Mouse (Mus musculus): Measurements from ENCODE around the gene 4930404H24Rik. TPM values are rescaled to one million over a fixed set of nuclear protein-coding genes. Genes with fewer than 3 reads are reported as not detected.

The 4930404H24Rik gene
- total RNA-seq, 2 experiments from 2014 or later = not detected

DNA sequence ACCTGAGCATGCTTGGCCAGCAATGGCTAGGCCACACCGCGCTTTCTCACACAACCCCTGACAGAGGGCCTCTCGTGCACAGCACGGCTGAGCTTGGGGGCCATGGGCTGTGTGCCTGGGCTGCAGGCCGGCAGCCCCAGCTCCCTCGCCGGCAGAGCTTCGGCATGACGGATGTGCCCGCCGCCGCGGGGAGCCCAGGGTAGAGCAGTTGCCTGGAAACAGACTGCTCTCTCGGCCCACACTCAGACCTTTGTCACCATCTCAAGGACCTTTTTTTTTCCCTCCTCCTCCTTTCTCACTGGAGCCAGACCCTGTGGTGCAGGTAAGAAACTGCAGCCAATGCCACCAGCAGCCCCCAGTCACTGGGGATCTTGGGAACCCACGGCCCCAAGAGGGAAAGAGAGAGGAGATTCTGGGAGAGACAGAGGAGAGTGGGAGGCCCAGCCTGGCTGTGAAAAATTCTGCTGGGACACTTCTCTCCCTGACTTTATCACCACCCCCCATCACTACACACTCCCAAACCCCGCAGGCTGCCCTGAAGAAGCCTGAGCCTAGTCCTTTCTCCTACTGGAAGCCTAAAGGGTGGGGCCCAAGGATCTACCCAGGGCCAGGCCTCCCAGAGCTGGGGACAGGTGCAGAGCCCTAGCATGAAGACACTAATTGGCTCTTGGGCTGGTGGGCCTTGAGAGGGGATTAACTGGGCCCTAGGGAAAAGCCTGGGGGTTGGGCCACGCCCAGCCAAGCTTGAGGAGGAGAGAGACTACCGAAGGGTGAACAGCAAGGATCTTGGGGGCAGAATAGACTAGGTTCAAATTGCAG, 16.8 kb downstream of the 4930404H24Rik start:
- DNase-seq (ENCODE audit: low spot score in 2 of 2) = no peak

DNA sequence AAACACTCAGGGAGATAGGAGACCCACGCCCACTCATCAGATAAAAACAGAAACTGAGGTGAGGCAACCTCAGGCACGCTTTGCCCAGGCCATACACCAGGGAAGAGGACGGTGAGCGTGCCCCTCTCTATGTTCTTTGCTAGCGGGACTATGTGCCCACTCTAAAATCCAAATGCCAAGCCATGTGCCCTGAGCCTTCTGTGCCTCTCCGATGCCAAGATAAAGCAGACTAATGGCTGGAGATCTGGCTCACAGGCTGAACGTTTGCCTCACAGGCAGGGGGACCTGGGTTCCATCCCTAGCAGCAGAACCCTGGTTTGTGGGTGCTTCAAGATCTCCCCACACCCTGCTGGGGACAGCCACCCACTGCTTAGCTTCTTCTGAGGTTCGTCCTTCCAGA, 17.5 kb downstream of the 4930404H24Rik start:
- no peak for DNase-seq (ENCODE audit: low spot score in 2 of 2)

DNA sequence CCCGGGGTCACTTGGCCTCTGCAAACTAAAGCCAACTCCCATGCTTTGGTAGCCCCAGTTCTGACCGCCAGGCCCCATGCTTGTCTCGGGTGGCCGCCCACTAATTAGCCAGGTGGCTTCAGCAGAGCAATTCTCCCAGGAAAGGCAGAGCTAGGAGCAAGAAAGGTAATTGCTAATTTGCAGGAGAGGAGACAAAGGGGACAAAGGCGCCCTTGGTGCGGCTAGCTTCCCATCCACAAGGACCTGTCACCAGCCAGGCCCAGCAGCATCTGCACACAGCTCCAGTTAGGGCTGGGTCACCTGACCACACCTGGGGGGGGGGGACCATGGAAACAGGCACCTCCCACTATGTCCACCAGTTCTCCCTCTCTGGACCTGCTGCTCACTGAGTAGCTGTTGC, 19.0 kb downstream of the 4930404H24Rik start:
- no peak for DNase-seq (ENCODE audit: low spot score in 2 of 2)

DNA sequence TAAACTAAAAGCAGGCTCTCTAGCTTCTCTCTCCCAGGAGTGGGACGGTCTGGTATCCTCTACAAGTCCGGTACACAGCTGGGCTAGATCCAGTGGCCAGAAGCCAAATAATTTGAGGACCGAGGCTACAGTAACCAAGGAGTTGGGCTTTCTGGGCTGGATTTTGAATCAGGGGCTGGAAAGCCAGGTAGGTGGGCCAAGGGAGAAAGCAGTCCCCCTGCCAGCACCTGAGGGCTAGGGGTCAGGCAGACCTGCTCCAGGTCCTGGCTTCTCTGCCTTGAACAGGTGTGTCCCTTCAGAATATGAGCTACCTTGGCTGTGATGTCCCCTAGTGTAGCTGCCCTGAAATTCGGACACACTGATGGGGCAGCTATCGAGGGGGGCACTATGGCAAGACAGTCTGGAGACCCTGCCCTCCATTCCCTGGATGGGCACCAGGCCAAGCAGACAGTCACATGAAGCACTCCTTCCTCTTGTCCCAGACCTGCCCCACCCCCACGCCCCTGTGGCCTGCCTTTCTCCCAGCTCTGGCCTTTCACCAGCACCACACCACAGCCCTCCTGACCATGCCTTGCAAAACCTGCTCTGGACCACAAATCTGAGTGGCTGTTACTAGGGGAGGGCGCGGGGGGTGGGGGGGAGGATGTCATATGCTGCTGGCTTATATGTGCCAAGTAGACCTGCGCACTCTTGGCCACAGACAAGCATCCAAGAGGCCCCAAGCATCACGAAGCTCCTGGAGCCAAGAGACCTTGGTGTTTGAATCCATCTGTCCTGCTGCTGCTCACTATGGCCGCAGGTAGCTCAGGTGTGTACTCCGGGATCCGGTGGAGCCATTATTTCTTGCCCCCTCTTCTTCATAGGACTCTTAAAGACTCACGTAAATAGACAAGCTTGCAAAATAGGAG, 20.1 kb downstream of the 4930404H24Rik start:
- DNase-seq (ENCODE audit: low spot score in 2 of 2) = no peak

DNA sequence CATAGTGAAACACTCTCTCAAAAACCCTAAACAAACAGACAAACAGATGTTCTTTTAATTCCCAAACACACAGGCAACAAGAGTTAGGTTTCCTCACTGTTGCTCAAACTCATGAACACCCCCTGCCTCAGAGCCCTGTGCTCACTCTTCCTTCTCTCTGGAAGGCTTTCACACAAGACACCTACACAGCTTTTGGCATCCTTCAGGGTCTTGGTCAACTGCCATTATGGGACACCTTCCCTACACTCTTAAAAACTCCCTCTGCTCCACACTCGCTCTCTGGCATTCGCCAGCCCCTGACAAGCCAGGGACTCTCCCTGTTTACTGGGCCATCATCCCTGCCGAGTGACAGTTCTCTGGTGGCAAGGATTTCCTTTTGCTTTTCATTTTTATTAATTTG, 21.4 kb downstream of the 4930404H24Rik start:
- no peak for DNase-seq (ENCODE audit: low spot score in 2 of 2)

DNA sequence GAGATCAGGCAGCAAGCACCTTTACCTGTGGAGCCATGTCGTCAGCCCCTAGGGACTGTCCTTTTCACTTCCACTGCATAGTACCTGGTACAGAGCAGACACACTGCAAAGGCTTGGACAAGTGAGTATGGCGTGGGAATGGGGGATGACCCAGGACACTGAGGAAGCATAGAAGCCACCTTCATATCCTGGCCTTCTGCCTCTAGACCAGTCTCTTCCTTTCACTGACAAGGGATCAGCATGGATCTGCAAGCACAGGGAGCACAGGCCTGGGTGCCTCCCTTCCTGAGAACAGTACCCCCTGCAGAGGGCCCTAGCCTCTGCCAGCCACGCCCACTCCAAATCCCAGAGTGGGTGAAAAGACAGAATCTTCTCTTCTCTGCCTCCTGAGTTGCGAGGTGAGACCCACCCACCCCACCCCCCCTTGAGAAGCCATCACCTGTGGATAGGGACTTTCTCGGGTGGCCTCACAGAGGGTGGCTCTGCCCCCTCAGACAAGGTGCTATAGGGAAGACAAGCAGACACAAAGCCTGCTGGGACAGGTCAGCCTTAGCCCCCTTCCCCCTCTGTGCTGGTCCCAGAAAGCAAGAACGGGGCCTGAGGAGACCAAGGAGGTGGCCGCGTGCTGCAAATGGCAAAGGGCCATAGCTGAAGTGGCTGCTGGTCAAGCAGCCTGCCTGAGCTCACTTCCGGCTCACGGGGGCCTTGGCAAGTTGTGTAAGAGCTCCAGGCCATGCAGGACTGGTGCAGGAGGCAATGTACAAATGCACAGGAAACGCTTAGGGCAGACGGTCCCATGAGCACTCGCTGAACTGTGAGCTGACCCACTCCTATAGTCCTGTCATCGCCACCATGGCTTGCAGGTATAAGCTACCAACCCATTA, 22.1 kb downstream of the 4930404H24Rik start:
- no peak for DNase-seq (ENCODE audit: low spot score in 2 of 2)

DNA sequence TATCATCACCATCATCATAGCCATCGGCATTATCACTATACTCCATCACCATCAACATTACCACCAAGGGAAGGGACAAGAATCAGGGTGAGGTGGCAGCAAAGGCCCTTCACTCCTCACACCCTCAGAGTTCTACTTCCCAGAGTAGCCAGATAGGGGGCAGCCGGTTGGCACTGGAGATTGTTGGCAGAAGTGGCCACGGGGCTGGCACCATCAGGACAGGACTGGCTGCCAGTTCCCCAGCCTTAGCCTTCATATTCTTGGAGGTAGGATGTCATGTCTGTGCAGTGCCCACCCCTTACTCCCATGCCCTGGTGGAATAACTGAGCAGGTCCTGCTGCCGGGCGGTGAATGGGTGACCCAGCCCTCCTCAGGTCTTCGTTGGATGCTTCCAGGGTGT, 23.0 kb downstream of the 4930404H24Rik start:
- DNase-seq (ENCODE audit: low spot score in 2 of 2) = no peak

DNA sequence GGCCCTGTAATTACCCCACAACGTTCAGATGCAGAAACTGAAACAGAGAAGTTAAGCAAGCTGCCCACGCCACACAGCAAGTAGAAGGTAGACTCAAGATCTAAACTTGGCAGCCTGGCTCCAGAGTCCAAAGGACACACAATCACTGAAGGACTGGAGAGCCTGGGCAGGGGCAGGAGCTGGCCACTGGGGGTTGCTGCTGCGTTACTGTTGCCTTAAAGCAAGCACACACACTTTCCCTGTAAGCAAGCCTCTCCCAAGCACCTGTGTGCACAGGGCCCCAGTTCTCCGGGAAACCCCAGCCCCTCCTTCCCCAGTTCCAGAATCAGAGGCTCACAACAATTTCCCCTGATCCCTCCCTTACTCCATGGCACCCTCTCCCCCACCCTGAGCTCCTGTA, 24.4 kb downstream of the 4930404H24Rik start:
- DNase-seq (ENCODE audit: low spot score in 2 of 2) = no peak

DNA sequence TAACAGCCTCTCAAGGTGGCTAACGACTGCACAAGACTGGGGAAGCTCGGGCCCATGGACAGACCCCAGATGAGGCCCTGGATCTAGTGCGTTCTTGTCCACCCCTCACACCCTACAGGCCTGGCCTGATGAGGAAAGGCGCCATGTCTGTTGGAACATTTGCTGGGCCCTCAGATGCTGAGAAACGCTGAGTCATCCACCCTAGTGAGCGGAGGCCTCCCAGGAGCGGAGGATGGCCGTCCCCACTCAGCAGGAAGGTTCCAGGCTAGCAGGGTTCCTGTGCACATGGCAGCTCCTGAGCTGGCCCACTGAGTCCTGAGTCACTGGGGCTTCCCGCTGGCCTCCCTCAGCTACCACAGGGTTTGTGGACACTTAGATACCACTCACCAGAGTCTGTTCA, 27.5 kb downstream of the 4930404H24Rik start:
- DNase-seq (ENCODE audit: low spot score in 2 of 2) = no peak

DNA sequence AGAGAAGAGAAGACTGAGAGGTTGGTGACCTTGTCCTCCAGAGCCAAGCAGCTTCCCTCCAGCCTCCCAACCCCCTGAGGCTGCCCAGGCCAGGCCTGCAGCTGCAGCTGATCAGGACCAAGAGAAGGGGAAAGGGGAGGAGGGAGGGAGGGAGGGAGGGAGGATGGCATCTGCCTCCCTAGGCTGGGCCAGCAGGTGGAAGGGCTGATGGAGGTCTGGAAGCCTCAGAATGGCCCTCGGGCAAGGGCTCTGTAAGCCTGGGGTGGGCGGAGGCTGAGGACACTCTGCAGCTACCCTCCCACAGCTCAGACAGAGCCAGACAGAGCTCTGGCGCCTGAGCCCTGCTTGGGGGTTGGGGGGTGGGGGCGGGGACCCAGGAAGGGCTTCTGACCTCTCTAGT, 29.7 kb downstream of the 4930404H24Rik start:
- DNase-seq (ENCODE audit: low spot score in 2 of 2) = no peak

DNA sequence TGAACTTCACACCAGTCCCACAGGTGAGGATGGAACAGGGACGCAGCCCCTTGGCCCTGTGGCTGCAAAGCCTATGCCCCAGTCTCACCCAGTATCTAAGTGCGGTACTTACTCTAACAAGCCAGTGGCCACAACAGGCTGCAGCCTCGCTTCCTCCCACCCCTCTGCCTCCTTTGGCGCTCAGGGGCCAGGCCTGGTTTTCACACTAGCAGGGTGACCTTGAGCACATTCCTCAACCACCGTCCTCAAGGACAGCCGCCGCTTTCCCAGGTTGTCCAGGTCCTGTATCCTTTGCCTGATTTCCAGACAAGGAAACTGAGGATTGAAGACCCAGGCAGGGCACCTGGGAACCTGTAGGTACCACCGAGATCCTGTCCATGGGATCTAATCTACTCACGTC, 30.6 kb downstream of the 4930404H24Rik start:
- no peak for DNase-seq (ENCODE audit: low spot score in 2 of 2)

DNA sequence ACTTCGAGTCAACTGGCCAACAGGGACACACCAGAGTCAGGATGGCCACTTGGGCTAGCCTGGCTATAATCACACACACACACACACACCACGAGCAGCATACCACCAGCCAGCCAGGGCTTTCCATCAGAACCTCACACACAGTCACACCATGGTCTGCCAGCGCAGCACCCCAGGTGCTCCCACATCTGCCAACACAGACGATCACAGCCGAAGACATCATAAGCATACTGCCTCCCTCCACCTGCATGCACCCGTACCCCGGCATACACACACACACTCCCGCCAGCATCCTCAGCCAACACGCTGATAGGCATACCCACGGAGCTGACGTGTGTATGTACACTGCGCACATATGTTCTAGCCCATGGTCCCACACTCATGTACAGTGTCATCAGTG, 31.1 kb downstream of the 4930404H24Rik start:
- no peak for DNase-seq (ENCODE audit: low spot score in 2 of 2)

DNA sequence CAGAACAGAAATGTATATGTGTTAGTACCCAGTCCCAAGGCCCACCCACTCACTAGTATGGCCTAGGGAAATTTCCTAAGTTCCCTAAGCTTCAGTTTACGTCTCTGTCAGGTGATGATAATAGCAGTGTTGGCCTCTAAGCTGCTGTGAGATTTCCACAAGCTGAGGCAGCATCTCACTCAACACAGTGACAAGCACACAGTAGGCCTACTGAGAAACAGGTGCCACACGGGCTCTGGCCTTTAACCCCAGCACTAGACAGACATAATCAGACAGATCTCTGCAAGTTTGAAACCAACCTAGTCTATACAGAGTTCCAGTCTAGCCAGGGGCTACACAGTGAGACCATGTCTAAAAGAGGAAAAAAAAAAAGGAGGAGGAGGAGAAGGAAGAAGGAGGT, 32.1 kb downstream of the 4930404H24Rik start:
- no peak for DNase-seq (ENCODE audit: low spot score in 2 of 2)

DNA sequence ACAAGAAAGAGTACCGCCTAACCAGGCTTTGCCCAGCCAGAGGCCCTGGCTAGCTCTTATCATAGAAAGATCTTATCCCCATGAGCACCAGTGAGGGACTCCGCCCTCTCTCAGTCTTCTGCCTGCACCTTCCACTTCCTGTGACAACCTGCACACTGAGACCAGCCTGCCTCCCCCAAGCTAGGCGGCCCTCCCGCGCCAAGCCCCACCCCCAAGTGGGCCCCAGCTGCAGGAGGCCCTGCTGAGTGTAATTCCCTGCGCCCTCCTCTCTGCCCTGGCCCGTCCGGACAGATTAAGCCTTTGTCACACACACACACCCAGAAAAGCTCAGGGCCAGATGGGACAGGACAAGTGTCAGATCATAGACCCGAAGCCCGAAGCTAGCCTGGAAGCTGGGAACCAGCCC, 33.3 kb downstream of the 4930404H24Rik start:
- no peak for DNase-seq (ENCODE audit: low spot score in 2 of 2)

DNA sequence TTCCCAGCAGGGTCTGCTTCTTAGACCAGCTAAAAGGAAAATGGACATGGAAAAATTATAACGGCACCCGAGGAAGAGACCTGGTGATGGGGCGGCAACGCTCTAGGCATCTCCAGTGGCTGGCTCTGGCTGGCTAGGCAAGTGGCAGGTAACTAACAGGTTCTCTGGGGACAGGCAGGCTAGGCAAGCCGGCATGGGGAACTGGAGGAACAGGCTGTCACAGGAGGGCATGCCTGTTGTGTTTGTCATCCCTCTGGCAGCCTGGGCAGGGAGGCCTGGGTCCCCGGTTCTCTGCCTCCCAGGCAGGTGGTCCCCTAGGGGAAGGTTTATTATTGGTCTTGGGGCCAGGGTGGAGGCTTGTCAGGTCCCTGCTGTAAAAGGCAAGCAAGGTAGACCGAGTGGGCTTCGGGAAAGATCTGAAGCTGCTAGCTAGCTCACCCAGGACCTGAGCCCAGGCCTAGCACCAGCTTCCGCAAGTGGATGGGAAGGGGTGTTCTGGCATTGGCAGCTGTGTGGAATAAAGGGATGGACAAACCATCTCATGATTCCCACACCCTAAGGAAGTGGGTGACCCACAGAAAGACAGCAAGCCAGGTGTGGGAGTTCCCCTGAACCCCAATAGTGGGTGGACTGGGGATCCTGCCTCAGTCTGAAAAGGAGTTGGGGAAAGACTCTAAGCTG, 34.4 kb downstream of the 4930404H24Rik start:
- DNase-seq (ENCODE audit: low spot score in 2 of 2) = no peak

DNA sequence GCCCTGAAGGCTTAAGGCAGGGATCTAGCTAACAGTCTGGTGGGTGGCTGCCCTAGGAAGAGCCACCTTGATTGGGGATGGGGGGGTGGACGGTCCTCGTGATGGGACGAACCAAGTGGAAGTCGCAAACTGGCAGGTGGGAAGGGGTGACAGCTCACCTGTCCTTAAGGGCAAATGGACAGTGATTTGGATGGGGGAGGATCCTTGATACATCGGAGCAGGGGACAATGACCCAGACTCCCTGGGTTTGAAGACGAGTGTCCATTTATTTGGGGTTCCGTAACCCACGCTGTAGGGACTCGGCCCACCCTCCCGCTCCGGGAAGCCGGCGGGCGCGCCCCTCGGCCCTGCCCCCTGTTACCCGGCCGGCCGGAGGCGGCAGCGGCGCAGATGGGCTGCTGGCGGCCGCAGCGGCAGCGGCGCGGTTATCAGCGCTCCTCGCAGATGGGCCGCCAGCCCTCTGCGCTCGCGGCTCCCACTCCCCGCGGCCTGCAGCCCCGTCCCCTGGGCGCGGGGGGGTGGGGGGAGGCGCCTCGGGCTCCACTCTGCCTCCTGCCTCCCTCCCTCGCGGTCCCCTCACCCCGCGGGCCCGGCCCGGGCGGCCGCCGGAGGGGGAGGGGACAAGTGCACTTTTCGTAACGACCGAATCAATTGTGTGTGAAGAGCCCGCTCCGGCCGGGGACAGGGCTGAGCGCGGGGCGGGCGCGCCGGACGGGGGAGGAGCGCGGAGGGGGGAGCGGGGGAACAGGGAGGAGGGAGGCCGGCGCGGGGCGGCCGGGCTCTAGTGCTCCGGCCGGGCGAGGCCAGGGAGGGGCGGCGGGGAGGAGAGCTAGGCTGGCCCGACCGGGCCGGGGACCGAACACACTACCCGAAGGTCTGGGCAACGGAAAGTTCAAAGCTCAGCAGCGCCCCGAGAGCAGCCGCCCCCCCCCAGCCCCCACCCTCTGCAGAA, 35.3 kb downstream of the 4930404H24Rik start:
- no peak for DNase-seq (ENCODE audit: low spot score in 2 of 2)

DNA sequence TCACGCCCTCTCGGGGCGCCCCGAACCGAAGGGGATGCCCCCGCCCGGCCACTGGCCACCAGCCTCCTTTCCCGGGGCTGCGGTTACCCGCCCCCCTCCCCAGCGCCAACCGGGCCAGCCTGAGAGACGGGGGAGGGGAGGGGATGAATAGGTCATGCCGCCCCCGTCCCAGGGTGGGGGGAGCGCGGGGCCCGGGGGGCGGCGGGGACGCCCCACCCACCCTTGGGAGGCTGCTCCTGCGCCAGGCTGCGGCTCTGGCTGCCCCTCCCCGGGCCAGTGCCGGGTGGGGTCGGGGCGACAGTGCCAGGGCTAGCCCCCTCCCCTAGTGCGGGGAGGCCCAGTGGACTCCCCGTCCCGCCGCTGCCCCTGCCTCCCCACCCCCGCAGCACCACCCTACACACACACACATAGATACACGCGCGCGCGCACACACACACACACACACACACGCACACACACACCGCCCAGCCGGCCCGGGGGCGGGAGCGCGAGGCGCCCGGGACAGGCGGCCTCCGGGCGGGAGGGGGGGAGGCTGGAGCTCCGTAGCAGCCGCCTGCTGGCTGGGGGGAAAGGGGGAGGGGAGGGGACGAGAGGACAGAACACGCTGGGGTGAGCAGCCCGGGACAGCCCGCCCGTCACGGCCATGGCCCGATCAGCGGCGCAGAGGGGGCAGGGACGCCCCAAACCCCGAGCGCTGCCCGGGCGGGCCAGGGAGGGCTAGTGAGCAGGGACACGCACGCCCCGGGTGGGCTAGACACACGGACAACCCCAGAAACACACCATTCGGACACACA, 36.2 kb downstream of the 4930404H24Rik start:
- DNase-seq (ENCODE audit: low spot score in 2 of 2) = no peak

DNA sequence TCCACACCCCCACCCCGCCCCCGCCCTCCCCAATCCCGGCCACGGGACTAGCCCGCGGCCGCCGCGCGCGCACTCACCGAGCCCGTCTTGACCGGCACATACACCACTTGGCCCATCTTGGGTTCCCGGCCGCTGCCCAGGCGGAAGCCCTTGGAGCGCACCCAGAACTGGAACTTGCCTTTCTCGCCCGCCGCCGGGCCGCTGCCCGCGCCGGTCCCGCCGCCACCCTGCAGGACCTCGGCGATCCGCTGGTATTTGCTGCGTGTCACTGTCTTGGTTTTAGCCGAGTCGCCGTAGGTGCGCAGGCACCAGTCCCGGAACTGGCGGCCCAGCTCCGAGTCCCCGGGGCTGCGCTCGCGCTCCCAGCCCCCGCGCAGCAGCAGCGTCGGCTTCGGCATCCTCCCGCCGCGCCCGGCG, 36.8 kb downstream of the 4930404H24Rik start:
- no peak for DNase-seq (ENCODE audit: low spot score in 2 of 2)

All from adrenal gland, postnatal 4 days (tissue).